Mouse (Mus musculus) bone marrow, adult 2 months (tissue): ENCODE measurements around the gene Il1r2. TPM values are rescaled to one million over a fixed set of nuclear protein-coding genes. Genes with fewer than 3 reads are reported as not detected.

ENCODE experiments used
- H3K27ac ChIP-seq: fragments of 200-500 bp; 2 replicates; pipeline ENCODE4 v1.5.1; 2012; ENCODE audit warnings: low read depth, mild to moderate bottlenecking, control low read depth, inconsistent platforms, low read length; ENCODE audit not compliant: control insufficient read depth, poor library complexity, insufficient read depth
- H3K4me1 ChIP-seq: fragments of 200-500 bp; 2 replicates; pipeline ENCODE4 v1.6.1; 2011; ENCODE audit warnings: low read length; ENCODE audit not compliant: control insufficient read depth, insufficient read depth
- H3K4me3 ChIP-seq: fragments of 200-500 bp; replicated peaks from 2 replicates; pipeline ENCODE3; 2011; ENCODE audit warnings: mild to moderate bottlenecking, low read depth, low read length, control low read depth; ENCODE audit not compliant: control insufficient read depth
- CTCF ChIP-seq: fragments of 200-500 bp; IDR thresholded peaks from 2 replicates; pipeline ENCODE4 v1.5.1; 2011; ENCODE audit warnings: low read length, control low read depth; ENCODE audit not compliant: control insufficient read depth, insufficient read depth
- POLR2A ChIP-seq: fragments of 200-500 bp; IDR thresholded peaks from 2 replicates; pipeline ENCODE4 v1.6.1; 2011; ENCODE audit warnings: low read depth, mild to moderate bottlenecking, control low read depth, low read length, borderline replicate concordance; ENCODE audit not compliant: control insufficient read depth
- WGBS: fragments of 180-500 bp; shearing (Covaris S2); methylation state at CpG from one replicate; pipeline ENCODE4 v1.1.7; 2018; 5-methylcytosine and 5-hydroxymethylcytosine counted together
- polyA plus RNA-seq: library from polyadenylated mRNA; stranded (reverse); fragments of >200 nt; gene quantifications from 2 replicates; pipeline ENCODE4 v1.2.4, GENCODE M21; 2011; ENCODE audit warnings: low replicate concordance; ENCODE audit not compliant: missing spikeins, insufficient read depth, insufficient read length

Gene Il1r2
- polyA plus RNA-seq, 1 experiment = 36.8 TPM

DNA sequence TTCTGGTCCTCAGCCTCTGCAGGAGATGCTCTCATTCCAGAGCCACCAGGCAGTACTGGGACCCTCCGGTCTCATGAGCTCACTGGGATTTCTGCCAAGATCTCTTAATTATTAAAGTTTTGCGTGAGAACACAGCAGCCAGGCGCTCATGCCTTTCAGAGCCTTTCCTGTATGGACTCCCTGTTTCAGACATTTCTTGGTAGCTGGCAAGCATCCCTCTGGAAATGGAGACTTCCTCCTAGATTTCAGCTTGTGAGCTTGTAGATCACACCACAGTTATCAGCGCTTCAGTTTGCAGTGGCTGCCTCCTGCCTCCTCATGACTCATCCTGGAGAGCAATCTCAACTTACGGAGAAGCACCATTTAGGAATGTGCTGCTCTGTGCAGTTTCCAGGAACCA lies 98.0 kb downstream of the Il1r2 start:
- no peak overlapping the region for H3K4me3 ChIP-seq
- no peak overlapping the region for H3K27ac ChIP-seq
- no peaks in the 10 kb centered on the region for H3K4me1 ChIP-seq
- TF ChIP-seq POLR2A (no peak), CTCF (no peak)
- WGBS = 79% methylated on average over 5 of the region's 5 CpGs

GRCm38 (mm10) chr1:40174146-40174545 lies 100.3 kb downstream of the Il1r2 start:
- Histone ChIP-seq H3K27ac (no peak overlapping the region), H3K4me3 (no peak overlapping the region), H3K4me1 (no peaks in the 10 kb centered on the region)
- no peak for TF ChIP-seq CTCF
- TF ChIP-seq POLR2A = no peak
- 75% methylated on average over 3 of the region's 3 CpGs for WGBS

Other genes with a start within 250 kb of the Il1r2 start
- 51.3 and 69.2 TPM in 2 replicates for gene Map4k4, start 173.2 kb upstream of the Il1r2 start, polyA plus RNA-seq
- gene Il1r1, start 151.0 kb downstream of the Il1r2 start, polyA plus RNA-seq = 3.3 and 4.0 TPM in 2 replicates